Mouse (Mus musculus) kidney, embryonic 15.5 days (tissue): Measurements from ENCODE around the gene Rgma. TPM values are rescaled to one million over a fixed set of nuclear protein-coding genes. Genes with fewer than 3 reads are reported as not detected.

Experiments used
- ATAC-seq: fragments of 200-750 bp; cut with Nextera tagmentation; replicated peaks from 2 replicates; pipeline ENCODE4 v1.8.0; 2017; ENCODE audit warnings: moderate TSS enrichment; ENCODE audit not compliant: low FRiP score
- H3K27ac ChIP-seq: fragments of 300-500 bp; sonication (generic); 2 replicates; pipeline ENCODE4 v1.5.1; 2015; ENCODE audit warnings: mild to moderate bottlenecking, inconsistent platforms
- H3K27me3 ChIP-seq: fragments of 300-500 bp; sonication (generic); 2 replicates; pipeline ENCODE4 v1.6.1; 2015; ENCODE audit warnings: inconsistent platforms
- H3K36me3 ChIP-seq: fragments of 300-500 bp; sonication (generic); 2 replicates; pipeline ENCODE4 v1.6.1; 2015; ENCODE audit warnings: inconsistent platforms
- H3K4me1 ChIP-seq: fragments of 300-500 bp; sonication (generic); 2 replicates; pipeline ENCODE4 v1.6.1; 2015; ENCODE audit warnings: inconsistent platforms
- H3K4me2 ChIP-seq: fragments of 300-500 bp; sonication (generic); 2 replicates; pipeline ENCODE4 v1.6.1; 2015; ENCODE audit warnings: moderate library complexity, mild to moderate bottlenecking, inconsistent platforms
- H3K4me3 ChIP-seq: fragments of 300-500 bp; sonication (generic); replicated peaks from 2 replicates; pipeline ENCODE4 v1.5.1; 2015; ENCODE audit warnings: mild to moderate bottlenecking, inconsistent platforms
- H3K9ac ChIP-seq: fragments of 300-500 bp; sonication (generic); 2 replicates; pipeline ENCODE4 v1.6.1; 2015; ENCODE audit warnings: mild to moderate bottlenecking, inconsistent platforms
- H3K9me3 ChIP-seq: fragments of 300-500 bp; sonication (generic); replicated peaks from 2 replicates; pipeline ENCODE4 v1.6.1; 2016; ENCODE audit warnings: inconsistent platforms
- WGBS: fragments of 180-500 bp; shearing (Covaris S2); methylation state at CpG from one replicate; pipeline ENCODE4 v1.1.7; 2015; ENCODE audit warnings: mixed read lengths; 5-methylcytosine and 5-hydroxymethylcytosine counted together
- polyA plus RNA-seq: library from polyadenylated mRNA; unstranded; fragments of >200 nt; fragmentation: Nextera tagmentation; extraction: Ambion mirVana; gene quantifications from 2 replicates; pipeline ENCODE4 v1.2.1, GENCODE M21; 2015

Rgma gene
- polyA plus RNA-seq, 1 experiment from 2014 or later: 13.7 TPM

DNA sequence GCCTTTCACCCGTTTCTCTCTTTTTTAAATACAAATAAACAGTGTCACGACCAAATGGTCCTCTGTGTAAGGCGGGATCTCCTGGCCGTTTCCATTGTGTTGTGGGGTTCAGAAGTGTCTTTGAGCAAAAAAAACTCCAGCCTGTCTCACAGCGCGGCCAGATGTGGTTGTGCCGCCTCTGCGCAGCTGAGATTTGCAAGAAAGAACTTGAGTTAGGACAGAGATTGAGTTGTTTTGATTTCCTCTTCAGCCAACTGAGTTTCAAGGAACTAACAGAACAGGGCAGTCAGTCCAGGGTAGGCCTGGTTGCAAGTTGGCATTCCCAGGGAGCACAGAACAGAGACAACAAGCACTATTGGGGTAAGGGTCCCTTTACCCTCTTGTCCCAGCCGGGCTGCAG, 17.1 kb downstream of the Rgma start:
- Histone ChIP-seq H3K36me3 (no peaks in the 10 kb centered on the region), H3K9me3 (no peaks in the 10 kb centered on the region), H3K27ac (peak overlapping the region; percentile 95), H3K4me1 (peaks cover 57% of the 10 kb centered on the region), H3K4me3 (peak overlapping the region; percentile 74), H3K9ac (peak overlapping the region; percentile 89), H3K27me3 (peaks cover 13% of the 10 kb centered on the region), H3K4me2 (peak overlapping the region; percentile 91)
- under 1% methylated on average over 9 of the region's 9 CpGs for WGBS
- no peak for ATAC-seq

GRCm38 (mm10) chr7:73393307-73394012, 18.2 kb downstream of the Rgma start:
- no peaks in the 10 kb centered on the region for H3K9me3 ChIP-seq
- H3K9ac ChIP-seq: peak overlapping the region; percentile 89; the same call in 1 of the 2 replicates
- H3K36me3 ChIP-seq: no peaks in the 10 kb centered on the region
- peaks cover 68% of the 10 kb centered on the region for H3K4me1 ChIP-seq
- H3K4me3 ChIP-seq: peak overlapping the region; percentile 74
- peak overlapping the region; percentile 95 for H3K27ac ChIP-seq
- no peak for ATAC-seq
- 24% methylated on average over 9 of the region's 9 CpGs for WGBS
- peaks cover 13% of the 10 kb centered on the region for H3K27me3 ChIP-seq
- H3K4me2 ChIP-seq: peak overlapping the region; percentile 91

GRCm38 (mm10) chr7:73394013-73394409, 18.7 kb downstream of the Rgma start:
- H3K9me3 ChIP-seq: no peaks in the 10 kb centered on the region
- peak overlapping the region; percentile 91 for H3K4me2 ChIP-seq
- no peaks in the 10 kb centered on the region for H3K36me3 ChIP-seq
- H3K9ac ChIP-seq: peak overlapping the region; percentile 11; the same call in 1 of the 2 replicates
- WGBS: 38% methylated on average over 4 of the region's 4 CpGs
- H3K4me3 ChIP-seq: peak overlapping the region; percentile 74
- H3K27me3 ChIP-seq: peaks cover 13% of the 10 kb centered on the region
- H3K4me1 ChIP-seq: peaks cover 74% of the 10 kb centered on the region
- ATAC-seq: no peak
- peak overlapping the region; percentile 95; the same call in 1 of the 2 replicates for H3K27ac ChIP-seq

DNA sequence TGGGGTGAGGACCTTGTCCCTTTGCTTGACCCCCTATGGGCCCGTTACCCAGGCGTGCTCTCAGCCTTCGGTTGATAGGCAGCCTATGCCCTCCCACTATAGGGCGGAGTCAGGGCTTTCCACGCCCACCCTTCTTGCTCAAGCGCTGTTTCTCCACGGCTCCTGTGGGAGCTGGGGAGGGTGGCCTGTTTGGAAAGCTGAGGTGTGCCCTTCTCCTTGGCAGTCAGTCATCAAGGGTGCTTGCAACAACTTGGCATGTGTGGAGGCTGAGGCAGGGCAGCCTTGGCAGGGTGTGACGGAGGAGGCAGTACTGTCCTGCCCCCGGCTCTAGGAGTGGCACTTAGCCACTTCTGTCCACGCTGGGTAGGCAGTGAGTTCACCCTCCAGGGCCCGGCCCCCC, 23.0 kb downstream of the Rgma start:
- peak overlapping the region; percentile 41 for H3K4me3 ChIP-seq
- no peaks in the 10 kb centered on the region for H3K36me3 ChIP-seq
- H3K9me3 ChIP-seq: no peaks in the 10 kb centered on the region
- peak overlapping the region; percentile 74 for H3K4me2 ChIP-seq
- peaks cover 5% of the 10 kb centered on the region; the same call in 1 of the 2 replicates for H3K27me3 ChIP-seq
- 9% methylated on average over 11 of the region's 11 CpGs for WGBS
- H3K4me1 ChIP-seq: peaks cover 84% of the 10 kb centered on the region
- peak overlapping the region; percentile 0; the same call in 1 of the 2 replicates for H3K9ac ChIP-seq
- ATAC-seq: no peak
- H3K27ac ChIP-seq: no peak overlapping the region

DNA sequence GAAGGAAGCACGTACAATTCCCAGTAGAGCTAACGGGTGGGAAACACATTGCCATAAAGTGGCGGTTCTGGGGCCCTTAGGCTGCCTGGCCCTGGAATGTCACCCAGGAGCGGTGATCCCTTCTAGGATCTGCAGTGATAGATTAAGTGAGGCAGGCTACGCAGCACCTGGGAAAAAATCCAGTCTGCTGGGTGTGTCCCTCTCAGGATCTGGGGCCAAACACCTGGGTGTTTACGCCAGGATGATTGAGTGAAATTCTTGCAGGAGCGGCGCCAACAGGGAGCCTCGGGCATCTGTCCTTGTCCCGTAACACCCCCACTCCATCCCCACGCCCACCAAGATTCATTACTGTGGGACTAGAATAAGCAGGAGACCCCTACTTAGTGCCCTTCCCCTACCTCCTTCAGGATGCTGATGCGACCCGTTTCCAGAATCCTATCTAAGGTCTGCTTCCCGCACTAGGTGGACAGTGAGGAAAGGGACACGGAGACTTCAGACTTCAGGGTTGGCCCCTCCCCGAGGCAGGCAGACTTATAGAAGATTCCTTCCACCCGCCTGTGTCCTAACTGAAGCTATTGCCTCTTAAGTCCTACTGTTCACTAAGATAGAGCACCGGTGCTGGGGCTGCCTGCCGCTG, 23.6 kb downstream of the Rgma start:
- peak overlapping the region; percentile 0; the same call in 1 of the 2 replicates for H3K9ac ChIP-seq
- H3K27ac ChIP-seq: peak overlapping the region; percentile 65; the same call in 1 of the 2 replicates
- peak; percentile 6; the same call in 1 of the 2 replicates for ATAC-seq

GRCm38 (mm10) chr7:73399501-73400044, 24.3 kb downstream of the Rgma start:
- Histone ChIP-seq H3K4me1 (peaks cover 80% of the 10 kb centered on the region), H3K4me3 (peak overlapping the region; percentile 41), H3K9me3 (no peaks in the 10 kb centered on the region), H3K27me3 (peaks cover 5% of the 10 kb centered on the region; the same call in 1 of the 2 replicates), H3K9ac (peak overlapping the region; percentile 5; the same call in 1 of the 2 replicates), H3K4me2 (peak overlapping the region; percentile 74), H3K27ac (peak overlapping the region; percentile 65; the same call in 1 of the 2 replicates), H3K36me3 (no peaks in the 10 kb centered on the region)
- 2% methylated on average over 19 of the region's 19 CpGs for WGBS
- peak; percentile 62 for ATAC-seq

More for the DNA sequence above, 23.6 kb downstream of the Rgma start:
- Histone ChIP-seq H3K9me3 (no peaks in the 10 kb centered on the region), H3K36me3 (no peaks in the 10 kb centered on the region), H3K4me3 (peak overlapping the region; percentile 41), H3K4me1 (peaks cover 84% of the 10 kb centered on the region), H3K27me3 (peaks cover 5% of the 10 kb centered on the region; the same call in 1 of the 2 replicates), H3K4me2 (peak overlapping the region; percentile 74)
- 10% methylated on average over 19 of the region's 19 CpGs for WGBS

GRCm38 (mm10) chr7:73400051-73400916, 25.0 kb downstream of the Rgma start:
- H3K36me3 ChIP-seq: peaks cover 3% of the 10 kb centered on the region; the same call in 1 of the 2 replicates
- peaks cover 74% of the 10 kb centered on the region for H3K4me1 ChIP-seq
- H3K27me3 ChIP-seq: peaks cover 5% of the 10 kb centered on the region; the same call in 1 of the 2 replicates
- H3K9me3 ChIP-seq: no peaks in the 10 kb centered on the region
- ATAC-seq: peak; percentile 73
- H3K9ac ChIP-seq: peak overlapping the region; percentile 5; the same call in 1 of the 2 replicates
- H3K4me3 ChIP-seq: peak overlapping the region; percentile 41
- peak overlapping the region; percentile 65; the same call in 1 of the 2 replicates for H3K27ac ChIP-seq
- H3K4me2 ChIP-seq: peak overlapping the region; percentile 74
- WGBS: 13% methylated on average over 20 of the region's 20 CpGs

DNA sequence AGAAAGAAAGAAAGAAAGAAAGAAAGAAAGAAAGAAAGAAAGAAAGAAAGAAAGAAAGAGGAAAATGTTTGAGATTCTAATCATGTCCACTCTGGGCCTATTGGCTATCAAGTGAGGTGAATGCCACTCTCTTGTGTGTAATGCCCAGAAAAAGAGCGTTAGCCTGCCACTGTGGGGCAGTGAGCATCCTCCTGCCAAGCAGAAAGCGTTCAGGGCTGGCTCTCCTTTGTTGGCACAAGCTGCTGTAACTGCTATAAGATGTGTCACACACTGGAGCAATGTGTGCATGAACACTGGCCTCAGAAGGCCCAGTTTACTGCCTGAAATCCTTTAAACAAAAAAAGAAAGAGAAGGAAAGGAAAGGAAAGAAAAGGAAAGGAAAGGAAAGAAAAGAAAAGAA, 26.8 kb downstream of the Rgma start:
- Histone ChIP-seq H3K36me3 (peaks cover 20% of the 10 kb centered on the region), H3K27ac (no peak overlapping the region), H3K9ac (no peak overlapping the region), H3K9me3 (no peaks in the 10 kb centered on the region), H3K4me3 (no peak overlapping the region), H3K27me3 (no peaks in the 10 kb centered on the region), H3K4me2 (no peak overlapping the region), H3K4me1 (peaks cover 62% of the 10 kb centered on the region)
- ATAC-seq: no peak
- WGBS: 53% methylated on average over 2 of the region's 2 CpGs

DNA sequence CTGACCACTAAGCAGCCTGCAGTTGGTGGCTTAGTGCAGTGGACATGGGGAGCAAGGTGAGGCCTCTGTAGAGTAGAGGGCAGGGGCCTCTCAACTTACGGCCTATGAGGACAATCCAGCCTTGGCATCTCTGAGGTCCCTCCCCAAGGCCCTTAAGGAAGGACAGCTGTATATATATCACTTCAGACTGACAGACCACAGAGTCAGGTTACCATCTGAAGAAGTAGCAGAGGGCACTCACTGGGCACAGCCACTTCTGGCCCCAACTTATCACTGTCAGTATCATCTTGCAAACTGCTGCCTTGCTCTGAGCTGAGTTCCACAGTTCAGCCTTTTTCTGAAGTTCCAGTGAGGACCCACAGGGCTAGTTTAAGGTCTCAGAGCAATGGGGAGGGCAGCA, 27.4 kb downstream of the Rgma start:
- Histone ChIP-seq H3K4me3 (no peak overlapping the region), H3K27ac (0 out of 2 replicates have a peak overlapping the region, but pooled peaks have one; percentile 4), H3K9me3 (no peaks in the 10 kb centered on the region), H3K4me1 (peaks cover 56% of the 10 kb centered on the region), H3K27me3 (no peaks in the 10 kb centered on the region), H3K4me2 (no peak overlapping the region), H3K9ac (no peak overlapping the region), H3K36me3 (peaks cover 20% of the 10 kb centered on the region)
- WGBS: 57% methylated on average over 1 of the region's 1 CpGs
- peak; percentile 47 for ATAC-seq

- H3K4me1 ChIP-seq: peaks cover 47% of the 10 kb centered on the region
Observed at GRCm38 (mm10) chr7:73403538-73403937, 28.2 kb downstream of the Rgma start.

DNA sequence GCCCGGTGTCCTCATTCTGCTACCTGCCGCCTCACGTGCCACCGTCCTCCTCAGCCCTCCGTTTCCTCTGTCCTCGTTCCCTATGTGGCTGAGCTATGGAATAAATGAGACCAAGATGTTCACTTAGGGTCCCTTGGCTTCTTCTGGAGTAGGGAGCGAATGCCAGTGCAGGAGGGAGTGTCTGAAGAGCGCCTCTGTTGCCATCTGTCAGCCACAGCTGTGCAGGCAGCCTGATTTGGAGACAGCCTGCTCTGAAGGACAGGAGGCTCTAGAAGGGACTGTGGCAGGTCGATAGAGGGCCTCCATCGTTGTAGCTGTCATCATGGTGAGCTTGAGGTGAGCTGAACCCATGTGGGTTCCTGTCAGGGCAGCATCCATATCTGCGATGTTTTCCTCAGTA, 30.2 kb downstream of the Rgma start:
- H3K4me1 ChIP-seq: peaks cover 27% of the 10 kb centered on the region
- 94% methylated on average over 11 of the region's 11 CpGs for WGBS
- no peak overlapping the region for H3K27ac ChIP-seq
- ATAC-seq: no peak
- H3K9ac ChIP-seq: no peak overlapping the region
- no peak overlapping the region for H3K4me2 ChIP-seq
- no peak overlapping the region for H3K4me3 ChIP-seq
- H3K27me3 ChIP-seq: no peaks in the 10 kb centered on the region
- H3K9me3 ChIP-seq: no peaks in the 10 kb centered on the region
- H3K36me3 ChIP-seq: peaks cover 35% of the 10 kb centered on the region

More at GRCm38 (mm10) chr7:73403538-73403937, 28.2 kb downstream of the Rgma start:
- Histone ChIP-seq H3K27me3 (no peaks in the 10 kb centered on the region), H3K9me3 (no peaks in the 10 kb centered on the region), H3K36me3 (peaks cover 20% of the 10 kb centered on the region), H3K4me2 (no peak overlapping the region), H3K9ac (no peak overlapping the region), H3K4me3 (no peak overlapping the region), H3K27ac (no peak overlapping the region)
- 31% methylated on average over 3 of the region's 3 CpGs for WGBS
- no peak for ATAC-seq
